Mouse (Mus musculus) embryonic facial prominence, embryonic 14.5 days (tissue): Measurements from ENCODE around the gene Usp15. TPM values are rescaled to one million over a fixed set of nuclear protein-coding genes. Genes with fewer than 3 reads are reported as not detected.

Experiments
- ATAC-seq: fragments of 200-750 bp; cut with Nextera tagmentation; 2 replicates; pipeline ENCODE4 v1.8.0; 2017; ENCODE audit warnings: low read depth, moderate number of reproducible peaks, moderate TSS enrichment
- DNase-seq: peaks from one replicate; pipeline ENCODE4 v3.0.0-alpha.2; 2015; ENCODE audit warnings: low spot score
- H3K27ac ChIP-seq: fragments of 300-500 bp; sonication (generic); replicated peaks from 2 replicates; pipeline ENCODE4 v1.5.1; 2014; ENCODE audit warnings: low read depth, mild to moderate bottlenecking, low read length, moderate library complexity
- H3K27me3 ChIP-seq: fragments of 300-500 bp; sonication (generic); replicated peaks from 2 replicates; pipeline ENCODE4 v1.6.1; 2014; ENCODE audit warnings: low read length; ENCODE audit not compliant: control insufficient read depth, insufficient read depth
- H3K36me3 ChIP-seq: fragments of 300-500 bp; sonication (generic); 2 replicates; pipeline ENCODE4 v1.6.1; 2014; ENCODE audit warnings: low read length, mixed read lengths; ENCODE audit not compliant: control insufficient read depth, insufficient read depth
- H3K4me1 ChIP-seq: fragments of 300-500 bp; sonication (generic); 2 replicates; pipeline ENCODE4 v1.6.1; 2014; ENCODE audit warnings: antibody characterized with exemption, low read length; ENCODE audit not compliant: control insufficient read depth, insufficient read depth
- H3K4me2 ChIP-seq: fragments of 300-500 bp; sonication (generic); 2 replicates; pipeline ENCODE4 v1.6.1; 2014; ENCODE audit warnings: low read depth, mild to moderate bottlenecking, low read length, moderate library complexity, mixed read lengths
- H3K4me3 ChIP-seq: fragments of 300-500 bp; sonication (generic); 2 replicates; pipeline ENCODE4 v1.5.1; 2014; ENCODE audit warnings: low read depth, mild to moderate bottlenecking, low read length
- H3K9ac ChIP-seq: fragments of 300-500 bp; sonication (generic); 2 replicates; pipeline ENCODE4 v1.6.1; 2014; ENCODE audit warnings: low read depth, mild to moderate bottlenecking, low read length, moderate library complexity, mixed read lengths
- H3K9me3 ChIP-seq: fragments of 300-500 bp; sonication (generic); 2 replicates; pipeline ENCODE4 v1.6.1; 2016; ENCODE audit warnings: low read length; ENCODE audit not compliant: control insufficient read depth
- WGBS: fragments of 180-500 bp; shearing (Covaris S2); extraction: QIAGEN DNeasy Blood & Tissue Kit; methylation state at CpG from one replicate; pipeline ENCODE4 v1.1.7; 2014; 5-methylcytosine and 5-hydroxymethylcytosine counted together
- polyA plus RNA-seq: library from polyadenylated mRNA; unstranded; fragments of >200 nt; fragmentation: Nextera tagmentation; extraction: Ambion mirVana; gene quantifications from 2 replicates; pipeline ENCODE4 v1.2.1, GENCODE M21; 2014

The Usp15 gene
- polyA plus RNA-seq, 1 experiment from 2014 or later, result 74.5 TPM

- Histone ChIP-seq H3K4me3 (no peak overlapping the region), H3K27ac (no peak overlapping the region), H3K27me3 (no peaks in the 10 kb centered on the region), H3K4me1 (no peaks in the 10 kb centered on the region), H3K4me2 (no peak overlapping the region), H3K9me3 (no peaks in the 10 kb centered on the region), H3K9ac (no peak overlapping the region), H3K36me3 (peaks cover 42% of the 10 kb centered on the region)
- DNase-seq (peak; percentile 23), ATAC-seq (peak; percentile 50; the same call in 1 of the 2 replicates)
- WGBS, result 79% methylated on average over 11 of the region's 11 CpGs
These were observed 86.2 kb downstream of the Usp15 start for GRCm38 (mm10) chr10:123110548-123110947.

GRCm38 (mm10) chr10:123108527-123108926 lies 88.3 kb downstream of the Usp15 start:
- Histone ChIP-seq H3K36me3 (peaks cover 24% of the 10 kb centered on the region), H3K27me3 (no peaks in the 10 kb centered on the region), H3K4me1 (no peaks in the 10 kb centered on the region), H3K9ac (no peak overlapping the region), H3K9me3 (no peaks in the 10 kb centered on the region), H3K4me3 (no peak overlapping the region), H3K27ac (no peak overlapping the region), H3K4me2 (no peak overlapping the region)
- ATAC-seq (no peak), DNase-seq (no peak)
- 89% methylated on average over 1 of the region's 1 CpGs for WGBS

- ATAC-seq, result no peak
- no peaks in the 10 kb centered on the region for H3K27me3 ChIP-seq
- WGBS, result 85% methylated on average over 5 of the region's 5 CpGs
- H3K9me3 ChIP-seq, result no peaks in the 10 kb centered on the region
- H3K9ac ChIP-seq, result no peak overlapping the region
- DNase-seq, result no peak
- peaks cover 20% of the 10 kb centered on the region for H3K36me3 ChIP-seq
- H3K4me3 ChIP-seq, result no peak overlapping the region
- H3K27ac ChIP-seq, result no peak overlapping the region
- H3K4me1 ChIP-seq, result no peaks in the 10 kb centered on the region
- no peak overlapping the region for H3K4me2 ChIP-seq
These were observed 88.7 kb downstream of the Usp15 start for GRCm38 (mm10) chr10:123108121-123108520.

- H3K36me3 ChIP-seq, result no peaks in the 10 kb centered on the region
- H3K27me3 ChIP-seq, result no peaks in the 10 kb centered on the region
- no peak for ATAC-seq
- no peaks in the 10 kb centered on the region for H3K4me1 ChIP-seq
- no peak overlapping the region for H3K27ac ChIP-seq
- no peak overlapping the region for H3K4me3 ChIP-seq
- H3K4me2 ChIP-seq, result no peak overlapping the region
- H3K9me3 ChIP-seq, result no peaks in the 10 kb centered on the region
- H3K9ac ChIP-seq, result no peak overlapping the region
- 84% methylated on average over 1 of the region's 1 CpGs for WGBS
- no peak for DNase-seq
These were observed 95.5 kb downstream of the Usp15 start for GRCm38 (mm10) chr10:123101303-123101702.

- WGBS, result 83% methylated on average over 2 of the region's 2 CpGs
- Histone ChIP-seq H3K4me3 (no peak overlapping the region), H3K4me2 (no peak overlapping the region), H3K9me3 (no peaks in the 10 kb centered on the region), H3K27ac (no peak overlapping the region), H3K9ac (no peak overlapping the region), H3K27me3 (no peaks in the 10 kb centered on the region), H3K36me3 (no peaks in the 10 kb centered on the region), H3K4me1 (no peaks in the 10 kb centered on the region)
- no peak for DNase-seq
- ATAC-seq, result no peak
These were observed 96.2 kb downstream of the Usp15 start for GRCm38 (mm10) chr10:123100584-123100983.

- ATAC-seq (no peak), DNase-seq (no peak)
- H3K27me3 ChIP-seq, result no peaks in the 10 kb centered on the region
- H3K4me3 ChIP-seq, result no peak overlapping the region
- H3K36me3 ChIP-seq, result no peaks in the 10 kb centered on the region
- H3K4me2 ChIP-seq, result no peak overlapping the region
- WGBS, result 80% methylated on average over 7 of the region's 7 CpGs
- no peak overlapping the region for H3K27ac ChIP-seq
- H3K9ac ChIP-seq, result no peak overlapping the region
- no peaks in the 10 kb centered on the region for H3K4me1 ChIP-seq
- no peaks in the 10 kb centered on the region for H3K9me3 ChIP-seq
These were observed 102.3 kb downstream of the Usp15 start for GRCm38 (mm10) chr10:123094504-123094903.

- ATAC-seq, result no peak
- H3K27me3 ChIP-seq, result no peaks in the 10 kb centered on the region
- no peak overlapping the region for H3K4me2 ChIP-seq
- DNase-seq, result no peak
- H3K4me3 ChIP-seq, result no peak overlapping the region
- H3K27ac ChIP-seq, result no peak overlapping the region
- WGBS, result 73% methylated on average over 3 of the region's 3 CpGs
- H3K36me3 ChIP-seq, result no peaks in the 10 kb centered on the region
- no peak overlapping the region for H3K9ac ChIP-seq
- no peaks in the 10 kb centered on the region for H3K9me3 ChIP-seq
- no peaks in the 10 kb centered on the region for H3K4me1 ChIP-seq
These were observed 104.2 kb downstream of the Usp15 start for GRCm38 (mm10) chr10:123092577-123092976.

GRCm38 (mm10) chr10:123091737-123092136 lies 105.1 kb downstream of the Usp15 start:
- Histone ChIP-seq H3K4me1 (no peaks in the 10 kb centered on the region), H3K4me2 (no peak overlapping the region), H3K27ac (no peak overlapping the region), H3K4me3 (no peak overlapping the region), H3K27me3 (no peaks in the 10 kb centered on the region), H3K36me3 (no peaks in the 10 kb centered on the region), H3K9ac (no peak overlapping the region), H3K9me3 (no peaks in the 10 kb centered on the region)
- peak; percentile 75 for DNase-seq
- ATAC-seq, result 0 out of 2 replicates have a peak, but pooled peaks have one; percentile 50
- WGBS, result 37% methylated on average over 5 of the region's 5 CpGs

GRCm38 (mm10) chr10:123089425-123089930 lies 107.3 kb downstream of the Usp15 start:
- Histone ChIP-seq H3K4me3 (no peak overlapping the region), H3K9me3 (no peaks in the 10 kb centered on the region), H3K36me3 (no peaks in the 10 kb centered on the region), H3K27me3 (no peaks in the 10 kb centered on the region), H3K4me1 (no peaks in the 10 kb centered on the region), H3K4me2 (no peak overlapping the region), H3K27ac (no peak overlapping the region), H3K9ac (no peak overlapping the region)
- 76% methylated on average over 12 of the region's 12 CpGs for WGBS
- ATAC-seq (no peak), DNase-seq (no peak)
